Mouse (Mus musculus) layer of hippocampus, postnatal 36 days (tissue): ENCODE measurements around the gene Tcl1b1. TPM values are rescaled to one million over a fixed set of nuclear protein-coding genes. Genes with fewer than 3 reads are reported as not detected.
"Not testable (repeated sequence)": the region's sequence is repeated elsewhere in the genome, so short reads cannot be mapped to it uniquely, and the experiment has no call there.

ENCODE experiments used
- DNase-seq, 2 experiments: peaks; one replicate each; pipeline ENCODE4 v3.0.0; 2022
- total RNA-seq, 2 experiments: library from RNA; stranded (reverse); gene quantifications; 2 replicates each; pipeline ENCODE4 v1.2.3; 2021

Gene Tcl1b1
- not detected for total RNA-seq

GRCm38 (mm10) chr12:105159390-105159789, at the start of gene Tcl1b1:
Gene Tcl1b1, plus strand, starts transcription at chr12:105159690.
- no peak for DNase-seq

GRCm38 (mm10) chr12:105109812-105110211, 49.7 kb upstream of the Tcl1b1 start:
- no peak for DNase-seq

DNA sequence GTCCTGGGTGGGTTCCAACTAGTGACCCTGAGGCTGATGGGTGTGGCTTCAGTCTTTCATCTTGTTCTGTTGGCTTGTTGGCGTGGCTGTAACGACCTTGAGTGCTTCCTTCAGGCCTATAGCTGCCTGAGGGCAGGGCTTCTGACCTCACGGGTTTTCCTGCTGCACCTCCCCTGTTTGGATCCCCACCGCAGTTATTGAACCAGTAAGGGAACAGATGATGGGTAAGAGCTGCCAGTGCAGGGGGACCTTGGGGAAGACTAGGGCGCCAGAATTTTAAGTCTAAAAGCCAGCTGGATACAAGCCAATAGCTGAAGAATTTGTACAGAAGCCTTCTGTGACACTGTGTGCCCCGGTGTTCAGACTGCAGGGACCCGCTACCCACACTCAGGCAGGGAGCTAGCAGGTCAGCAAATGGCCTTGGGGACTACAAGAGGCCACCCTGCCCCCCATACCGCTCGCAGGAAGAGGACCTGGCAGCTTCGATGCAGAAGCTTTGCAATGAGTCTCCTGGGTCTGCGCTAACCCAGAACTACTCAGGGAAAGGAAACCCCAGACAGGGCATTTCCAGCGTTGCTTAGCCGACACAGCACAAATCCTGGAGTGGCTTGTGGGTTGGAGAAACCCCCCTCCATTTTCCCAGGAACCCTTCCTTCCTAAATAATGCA, 47.0 kb upstream of the Tcl1b1 start:
- DNase-seq: no peak

GRCm38 (mm10) chr12:105116648-105117047, 42.8 kb upstream of the Tcl1b1 start:
- DNase-seq: no peak

GRCm38 (mm10) chr12:105125362-105125761, 34.1 kb upstream of the Tcl1b1 start:
- DNase-seq: no peak

DNA sequence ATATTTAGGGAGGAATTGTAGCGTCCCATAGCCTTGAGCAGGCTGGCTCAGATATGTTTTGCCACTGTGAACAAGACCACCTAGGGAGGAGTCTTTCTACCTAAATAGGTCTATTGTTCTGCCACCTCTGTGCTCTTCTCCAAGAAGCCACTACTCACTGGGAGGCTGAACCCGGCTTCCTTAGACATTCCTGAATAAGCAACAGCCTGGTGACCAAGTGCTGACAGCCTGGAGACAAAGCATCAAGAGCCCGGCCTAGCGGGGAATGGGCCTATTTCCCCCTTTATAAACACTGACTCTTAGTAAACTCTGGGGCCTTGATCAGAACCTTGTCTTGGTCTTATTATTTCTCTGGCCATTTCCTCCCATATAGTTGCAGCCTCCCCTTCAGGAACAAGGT, 33.0 kb upstream of the Tcl1b1 start:
- DNase-seq: no peak

DNA sequence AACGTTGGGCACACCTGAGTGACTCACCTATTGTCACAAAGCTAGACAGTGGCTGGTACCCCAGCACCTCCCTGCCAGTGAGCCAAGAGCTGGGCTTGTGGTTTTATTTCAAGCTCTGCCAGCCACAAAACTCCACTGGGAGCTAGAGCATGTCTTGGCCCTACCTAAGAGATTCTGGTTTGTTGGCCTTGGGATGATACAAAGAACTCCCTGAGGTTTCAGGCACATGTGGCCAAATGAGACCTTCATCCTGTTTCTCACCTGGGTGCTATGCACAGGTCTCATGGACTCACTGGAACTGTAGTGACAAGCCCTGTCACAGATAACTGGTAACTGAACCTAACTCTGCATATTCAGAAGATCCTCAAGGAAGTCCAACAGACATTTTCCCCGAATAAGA, 31.9 kb upstream of the Tcl1b1 start:
- no peak for DNase-seq

GRCm38 (mm10) chr12:105129494-105130205, 29.8 kb upstream of the Tcl1b1 start:
- DNase-seq: not testable (repeated sequence)

- DNase-seq: not testable (repeated sequence)
Measured at GRCm38 (mm10) chr12:105134167-105134566, 25.3 kb upstream of the Tcl1b1 start.

- not testable (repeated sequence) for DNase-seq
Measured at GRCm38 (mm10) chr12:105134826-105135225, 24.7 kb upstream of the Tcl1b1 start.

GRCm38 (mm10) chr12:105137729-105138128, 21.8 kb upstream of the Tcl1b1 start:
- DNase-seq: not testable (repeated sequence)

- no peak for DNase-seq
Measured at GRCm38 (mm10) chr12:105143096-105143495, 16.4 kb upstream of the Tcl1b1 start.

DNA sequence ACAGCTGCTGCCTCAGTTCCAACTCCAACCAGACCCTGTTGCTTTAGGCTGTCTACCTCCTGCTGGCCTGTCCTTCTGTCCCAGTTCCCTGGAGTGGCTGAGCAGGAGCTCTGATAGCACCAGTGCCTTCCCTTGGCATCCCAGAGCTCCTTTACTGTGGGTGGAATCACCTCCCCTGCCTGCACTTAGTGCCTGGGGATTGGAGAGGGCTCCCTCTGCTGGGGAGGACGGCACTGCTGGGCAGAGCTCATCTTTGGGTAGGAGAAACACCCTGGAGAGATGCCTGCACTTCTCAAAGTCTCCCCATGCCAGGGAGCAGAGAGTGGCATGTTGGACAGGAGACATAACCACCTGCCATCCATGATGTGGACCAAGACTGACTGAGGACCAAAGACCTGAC, 14.6 kb upstream of the Tcl1b1 start:
- DNase-seq: not testable (repeated sequence)

GRCm38 (mm10) chr12:105145714-105146113, 13.8 kb upstream of the Tcl1b1 start, which contains the start of gene Tcl1b2:
Gene Tcl1b2, plus strand, starts transcription at chr12:105146014.
- DNase-seq: no peak

- DNase-seq: peak in 1 of 2 experiments; percentile 1
Measured at GRCm38 (mm10) chr12:105155286-105155685, 4.2 kb upstream of the Tcl1b1 start.

DNA sequence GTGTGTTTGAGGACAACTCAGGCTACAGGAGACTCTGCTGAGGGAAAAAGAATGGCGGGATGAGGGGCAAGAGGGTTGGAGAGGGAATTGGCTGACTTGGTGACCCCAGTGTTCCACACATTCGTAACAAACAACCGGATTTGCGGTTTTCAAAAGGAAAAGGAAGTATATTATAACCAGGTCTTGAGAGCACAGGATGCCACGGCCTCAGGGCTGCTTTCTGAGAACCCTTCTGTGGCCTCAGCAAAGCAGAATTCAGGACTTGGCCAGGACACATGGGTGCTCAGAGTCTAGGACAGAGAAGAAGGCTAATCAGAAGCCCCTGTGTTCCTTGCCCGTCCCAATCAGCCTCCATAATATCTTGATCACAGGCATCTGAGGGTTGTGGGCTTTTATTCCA, 648 bp upstream of the Tcl1b1 start:
- no peak for DNase-seq

GRCm38 (mm10) chr12:105166734-105167133, 7.2 kb downstream of the Tcl1b1 start:
- DNase-seq: no peak

DNA sequence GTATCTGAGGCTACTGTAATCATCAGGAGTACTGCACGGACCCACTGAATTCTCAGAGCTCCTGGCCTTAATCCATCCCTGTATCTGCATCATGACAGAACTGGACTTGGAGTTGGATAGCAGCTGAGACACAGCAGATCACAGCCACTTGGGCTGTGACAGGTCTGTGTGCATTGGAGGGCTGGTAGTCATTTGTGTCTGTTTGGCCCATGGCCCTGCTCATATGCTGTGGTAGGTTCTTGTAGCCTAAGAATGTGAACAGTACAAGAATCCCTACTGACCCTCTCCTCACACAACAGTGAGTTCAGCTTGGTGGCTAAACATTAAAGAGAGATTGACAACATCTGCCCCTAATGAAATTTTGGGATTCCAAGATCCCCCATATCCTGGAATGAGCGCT, 13.9 kb downstream of the Tcl1b1 start:
- DNase-seq: no peak

GRCm38 (mm10) chr12:105174318-105174717, 14.8 kb downstream of the Tcl1b1 start:
- peak; percentile 29 to 43 for DNase-seq

DNA sequence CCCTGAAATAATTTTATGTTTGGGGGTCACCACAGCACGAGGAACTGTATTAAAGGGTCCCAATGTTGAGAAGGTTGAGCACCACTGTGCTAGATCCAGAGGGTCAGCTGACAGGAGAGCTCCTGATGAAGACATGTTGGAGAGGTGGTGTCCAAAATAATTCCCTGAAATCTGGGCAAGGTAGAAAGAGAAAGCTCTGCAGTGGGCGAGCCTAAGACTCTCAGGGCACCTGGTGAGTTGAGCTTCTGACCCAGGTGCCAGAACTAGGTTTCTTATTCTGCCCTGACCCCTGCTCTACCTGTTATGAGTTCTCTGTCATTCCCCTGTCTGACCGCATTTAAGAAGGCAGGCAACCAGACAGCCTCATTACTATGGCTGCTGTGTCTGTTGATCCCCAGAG, 16.6 kb downstream of the Tcl1b1 start, which contains the start of gene Tcl1b5:
Gene Tcl1b5 (plus strand): TSS at position 301 of the 400 bp plus-strand sequence.
- not testable (repeated sequence) for DNase-seq

DNA sequence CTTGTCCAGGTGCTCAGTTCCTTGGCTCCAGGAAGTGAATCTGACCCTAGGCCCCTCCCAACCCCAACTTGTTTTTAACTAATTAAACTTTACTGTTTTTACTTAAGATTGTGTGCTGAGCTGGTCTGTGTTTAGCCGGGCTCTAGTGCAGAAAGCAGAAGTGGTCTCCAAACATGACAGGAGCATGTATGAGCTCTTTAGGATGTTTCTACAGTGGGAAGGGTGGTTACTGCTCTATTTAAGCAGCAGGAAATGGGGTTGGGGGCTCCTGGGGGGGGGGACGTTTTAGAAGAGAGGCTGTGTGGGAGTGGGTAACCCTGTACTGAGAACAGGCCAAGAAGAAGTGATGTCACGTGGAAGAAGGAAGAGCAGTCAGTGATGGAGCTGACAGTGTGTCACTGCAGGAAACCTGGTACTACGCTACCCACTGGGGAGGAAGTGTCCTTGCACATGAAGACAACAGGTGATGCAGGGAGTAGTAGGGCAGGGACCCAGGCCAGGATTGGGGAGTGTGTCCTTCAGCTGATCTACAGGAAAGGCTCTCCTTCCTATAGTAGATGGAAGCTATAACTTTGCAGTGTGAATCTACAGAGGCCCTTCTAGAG, 21.7 kb downstream of the Tcl1b1 start:
- DNase-seq: not testable (repeated sequence)

- DNase-seq: not testable (repeated sequence)
Measured at GRCm38 (mm10) chr12:105188980-105189379, 29.5 kb downstream of the Tcl1b1 start.

GRCm38 (mm10) chr12:105190743-105191142, 31.3 kb downstream of the Tcl1b1 start, which contains the start of gene Tcl1b3:
Gene Tcl1b3, plus strand, starts transcription at chr12:105191043.
- DNase-seq: not testable (repeated sequence)
